Mouse (Mus musculus) right cerebral cortex, postnatal 10 days (tissue): ENCODE data around the gene Rgs7.

Source experiments
- DNase-seq, 2 experiments: peaks; one replicate each; pipeline ENCODE4 v3.0.0; 2021; ENCODE audit warnings: low spot score in 2 of 2

The Rgs7 gene

GRCm38 (mm10) chr1:175307604-175308003 lies 184.7 kb downstream of the Rgs7 start:
- peak; percentile 42 to 63 for DNase-seq

GRCm38 (mm10) chr1:175300895-175301294 lies 191.4 kb downstream of the Rgs7 start:
- no peak for DNase-seq

GRCm38 (mm10) chr1:175300404-175300803 lies 191.9 kb downstream of the Rgs7 start:
- DNase-seq: no peak

DNA sequence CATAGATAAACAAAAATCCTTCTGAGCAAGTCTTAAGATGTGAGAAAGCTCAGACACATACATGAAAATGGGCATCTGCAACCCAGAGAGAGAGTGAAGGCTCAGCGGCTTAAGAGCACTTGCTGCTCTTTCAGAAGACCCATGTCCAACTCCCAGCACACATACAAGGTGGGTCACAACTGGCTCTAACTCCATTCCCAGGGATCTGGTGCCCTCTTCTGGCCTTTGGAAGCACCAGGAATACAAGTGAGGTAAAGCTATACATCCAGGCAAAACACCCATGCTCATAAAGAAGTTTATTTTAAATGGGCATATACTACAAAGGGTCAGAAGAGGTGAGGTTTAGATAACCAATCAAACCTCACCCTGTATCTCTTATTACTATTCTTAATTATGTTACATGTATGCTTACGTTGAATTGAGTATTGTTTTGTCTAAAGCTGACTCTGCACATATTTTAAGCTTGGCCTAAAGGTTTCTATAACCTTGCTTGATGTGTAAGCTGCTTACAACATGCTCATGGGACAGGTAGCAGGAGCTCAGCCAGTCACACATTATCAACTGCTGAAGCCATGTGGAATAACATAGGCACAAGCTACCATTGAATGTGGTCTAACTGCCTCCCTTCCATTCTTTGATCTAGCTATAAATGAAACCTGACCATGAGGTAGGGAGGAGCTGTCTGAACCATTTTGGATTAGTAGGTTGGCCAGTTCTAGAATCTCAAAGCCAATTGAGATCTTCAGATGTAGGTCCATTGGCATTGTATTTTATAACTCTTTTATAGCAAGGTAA lies 192.5 kb downstream of the Rgs7 start:
- DNase-seq: peak in 1 of 2 experiments; percentile 20

- DNase-seq: peak; percentile 41 to 59
Observed at GRCm38 (mm10) chr1:175296906-175297305, 195.4 kb downstream of the Rgs7 start.

DNA sequence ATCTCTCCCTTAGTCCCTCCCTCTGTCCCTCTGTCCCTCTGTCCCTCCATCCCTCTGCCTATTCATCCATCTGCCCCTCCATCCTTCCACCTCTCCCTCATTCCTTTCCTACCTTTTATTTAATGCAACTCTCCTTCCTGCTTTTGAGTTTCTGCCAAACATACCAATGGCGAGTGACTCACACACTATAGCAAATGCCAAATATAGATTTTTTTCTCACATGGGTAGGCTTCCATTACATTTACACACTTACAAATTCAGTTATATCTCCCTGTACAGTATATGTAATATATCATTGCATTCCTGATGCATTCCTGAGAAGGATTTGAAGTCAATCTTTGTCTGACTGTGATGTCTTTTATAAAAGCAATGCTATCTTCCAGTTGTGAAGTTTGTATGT lies 202.2 kb downstream of the Rgs7 start:
- DNase-seq: no peak

GRCm38 (mm10) chr1:175262341-175262740 lies 230.0 kb downstream of the Rgs7 start:
- DNase-seq: no peak

- no peak for DNase-seq
Observed at GRCm38 (mm10) chr1:175259374-175259773, 232.9 kb downstream of the Rgs7 start.

GRCm38 (mm10) chr1:175255224-175255623 lies 237.1 kb downstream of the Rgs7 start:
- DNase-seq: no peak

- no peak for DNase-seq
Observed at GRCm38 (mm10) chr1:175254724-175255123, 237.6 kb downstream of the Rgs7 start.

- DNase-seq: no peak
Observed at GRCm38 (mm10) chr1:175242135-175242534, 250.2 kb downstream of the Rgs7 start.

DNA sequence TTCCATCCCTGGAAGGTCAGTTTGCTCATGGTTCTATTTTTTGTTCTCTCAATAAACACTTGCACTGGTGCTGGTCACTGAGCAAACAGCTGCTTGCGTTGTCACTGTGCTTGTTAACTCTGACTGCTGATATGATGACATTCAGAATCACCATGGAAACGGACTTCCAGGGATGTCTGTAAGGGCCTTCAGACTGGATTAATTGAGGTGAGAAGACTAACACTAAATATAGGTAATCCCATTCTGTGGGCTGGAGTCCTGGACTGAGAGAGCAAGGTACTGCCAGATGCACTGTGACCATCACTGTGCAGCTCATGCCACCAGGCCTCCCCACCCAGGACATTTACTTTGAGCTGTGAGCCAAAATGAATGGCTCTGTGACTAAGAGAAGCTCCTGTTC lies 252.2 kb downstream of the Rgs7 start:
- DNase-seq: no peak

- DNase-seq: no peak
Observed at GRCm38 (mm10) chr1:175221593-175222500, 270.5 kb downstream of the Rgs7 start.

GRCm38 (mm10) chr1:175219563-175219962 lies 272.7 kb downstream of the Rgs7 start:
- no peak for DNase-seq

DNA sequence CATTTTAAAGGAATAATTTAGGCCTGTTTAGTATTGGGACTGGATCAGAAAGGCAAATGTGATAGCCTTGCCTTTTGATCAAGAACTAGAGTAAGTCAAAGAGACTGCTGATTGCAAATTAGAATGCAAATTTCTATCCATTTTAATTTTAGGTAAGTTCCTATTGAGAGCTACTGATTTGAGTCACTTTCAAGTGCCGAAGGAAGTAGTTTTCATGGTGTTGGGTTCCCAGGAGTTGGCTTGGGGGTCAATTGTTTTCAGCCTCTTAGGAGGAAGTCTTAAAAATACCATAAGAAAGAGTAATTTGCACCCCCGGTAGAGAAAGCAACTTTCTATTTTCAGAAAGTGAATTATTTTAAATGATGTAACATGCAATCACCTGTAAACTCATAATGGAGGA lies 285.3 kb downstream of the Rgs7 start:
- DNase-seq: no peak

GRCm38 (mm10) chr1:175205633-175206032 lies 286.7 kb downstream of the Rgs7 start:
- no peak for DNase-seq

DNA sequence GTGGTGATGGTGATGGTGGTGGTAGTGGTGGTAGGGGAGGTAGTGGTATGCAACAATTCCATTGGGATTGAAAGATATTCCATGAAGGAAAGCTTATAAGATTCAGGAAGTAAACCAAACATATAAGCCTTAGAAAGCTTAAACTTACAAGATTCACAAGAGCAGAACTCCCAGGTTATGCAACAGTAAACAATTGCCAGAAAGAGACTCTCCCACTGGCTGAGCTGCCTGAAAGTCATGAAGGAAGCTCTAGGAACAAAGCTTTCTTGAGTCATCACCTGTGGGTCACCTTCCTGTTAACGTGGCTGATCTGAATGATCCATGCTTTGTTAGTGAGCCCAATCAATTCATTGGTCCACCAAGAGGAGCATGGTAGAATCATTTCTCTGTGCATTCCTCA lies 288.8 kb downstream of the Rgs7 start:
- no peak for DNase-seq

DNA sequence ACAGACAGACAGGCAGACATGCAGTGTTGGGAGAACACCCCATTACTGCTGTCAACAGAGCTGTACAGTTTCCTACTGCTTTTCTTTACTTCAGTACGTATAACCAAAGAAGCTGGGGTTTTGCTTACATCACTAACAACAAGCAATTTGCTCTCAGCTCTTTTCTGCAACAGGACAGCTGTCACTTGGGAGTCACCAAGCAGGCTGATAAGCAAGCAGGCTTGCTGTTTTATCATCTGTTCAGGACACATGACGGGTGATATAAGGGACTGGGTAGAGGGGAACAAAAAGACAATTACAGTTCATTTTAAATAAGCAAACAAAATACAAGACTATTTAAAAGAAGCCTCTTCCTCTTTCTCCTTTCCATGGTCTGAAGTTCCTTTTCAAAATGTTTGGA lies 289.4 kb downstream of the Rgs7 start:
- DNase-seq: no peak

- DNase-seq: no peak
Observed at GRCm38 (mm10) chr1:175198881-175199280, 293.4 kb downstream of the Rgs7 start.

DNA sequence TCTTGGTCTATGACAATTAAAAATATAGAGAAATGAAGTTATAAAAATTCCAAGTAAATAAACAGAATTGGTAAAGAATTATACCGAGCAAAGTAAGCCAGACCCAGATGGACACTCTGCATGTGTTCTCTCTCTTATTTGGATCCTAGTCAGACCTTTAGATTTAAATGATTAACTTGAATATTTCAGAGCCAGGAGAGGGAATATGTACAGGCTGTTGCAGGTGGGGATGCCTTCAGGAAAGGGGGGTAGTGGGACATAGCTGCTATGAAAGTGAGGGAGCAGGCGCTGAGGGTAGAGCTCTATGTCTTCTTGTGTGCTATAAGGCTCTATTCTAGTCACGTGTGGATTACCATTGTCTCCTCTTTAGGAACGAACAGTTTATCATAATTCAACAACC lies 296.5 kb downstream of the Rgs7 start:
- DNase-seq: no peak

DNA sequence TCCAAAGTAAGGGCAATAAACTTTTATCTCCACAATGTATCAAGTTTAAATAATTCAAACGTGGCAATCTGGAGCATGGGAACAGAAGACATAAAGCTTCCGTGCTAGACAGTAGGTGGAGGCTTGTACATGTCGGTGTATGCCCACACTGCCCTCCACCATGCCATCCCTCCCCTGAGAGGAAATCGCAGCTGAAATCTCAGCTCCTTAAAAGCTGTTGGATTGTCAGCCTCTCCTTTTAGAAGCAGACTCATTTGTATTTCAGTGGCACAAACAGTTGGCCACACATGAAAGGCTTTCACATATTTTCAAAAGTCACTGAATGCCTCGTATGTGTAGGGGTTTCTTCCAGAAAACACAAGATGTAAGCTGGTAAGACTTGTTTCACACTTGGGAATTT lies 304.1 kb downstream of the Rgs7 start:
- DNase-seq: peak in 1 of 2 experiments; percentile 35

DNA sequence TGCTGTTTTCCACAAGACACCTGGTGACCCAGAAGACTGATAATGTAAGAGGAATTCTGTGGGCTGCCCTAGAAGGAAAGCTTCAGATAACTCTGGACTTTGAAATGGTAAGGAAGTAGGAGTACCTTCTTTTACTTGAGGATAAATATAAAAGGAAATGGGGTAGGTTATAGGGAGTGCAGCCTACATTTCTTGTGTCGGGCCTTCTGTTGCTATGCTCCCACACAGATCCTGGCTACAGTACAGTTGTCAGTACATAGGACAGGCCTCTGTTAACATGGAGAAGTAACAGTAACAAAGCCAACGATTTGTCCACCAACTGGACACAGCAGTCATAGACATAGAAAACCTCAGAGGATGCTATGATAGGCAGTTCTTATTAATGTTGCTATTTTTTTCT lies 307.1 kb downstream of the Rgs7 start:
- no peak for DNase-seq

GRCm38 (mm10) chr1:175184736-175185135 lies 307.6 kb downstream of the Rgs7 start:
- DNase-seq: no peak
